Mouse (Mus musculus) embryonic facial prominence, embryonic 14.5 days (tissue): ENCODE results near the gene Pphln1. TPM values are rescaled to one million over a fixed set of nuclear protein-coding genes. Genes with fewer than 3 reads are reported as not detected.

Source experiments
- ATAC-seq: fragments of 200-750 bp; cut with Nextera tagmentation; 2 replicates; pipeline ENCODE4 v1.8.0; 2017; ENCODE audit warnings: low read depth, moderate number of reproducible peaks, moderate TSS enrichment
- DNase-seq: peaks from one replicate; pipeline ENCODE4 v3.0.0-alpha.2; 2015; ENCODE audit warnings: low spot score
- H3K27ac ChIP-seq: fragments of 300-500 bp; sonication (generic); replicated peaks from 2 replicates; pipeline ENCODE4 v1.5.1; 2014; ENCODE audit warnings: low read depth, mild to moderate bottlenecking, low read length, moderate library complexity
- H3K27me3 ChIP-seq: fragments of 300-500 bp; sonication (generic); replicated peaks from 2 replicates; pipeline ENCODE4 v1.6.1; 2014; ENCODE audit warnings: low read length; ENCODE audit not compliant: control insufficient read depth, insufficient read depth
- H3K36me3 ChIP-seq: fragments of 300-500 bp; sonication (generic); 2 replicates; pipeline ENCODE4 v1.6.1; 2014; ENCODE audit warnings: low read length, mixed read lengths; ENCODE audit not compliant: control insufficient read depth, insufficient read depth
- H3K4me1 ChIP-seq: fragments of 300-500 bp; sonication (generic); 2 replicates; pipeline ENCODE4 v1.6.1; 2014; ENCODE audit warnings: antibody characterized with exemption, low read length; ENCODE audit not compliant: control insufficient read depth, insufficient read depth
- H3K4me2 ChIP-seq: fragments of 300-500 bp; sonication (generic); 2 replicates; pipeline ENCODE4 v1.6.1; 2014; ENCODE audit warnings: low read depth, mild to moderate bottlenecking, low read length, moderate library complexity, mixed read lengths
- H3K4me3 ChIP-seq: fragments of 300-500 bp; sonication (generic); 2 replicates; pipeline ENCODE4 v1.5.1; 2014; ENCODE audit warnings: low read depth, mild to moderate bottlenecking, low read length
- H3K9ac ChIP-seq: fragments of 300-500 bp; sonication (generic); 2 replicates; pipeline ENCODE4 v1.6.1; 2014; ENCODE audit warnings: low read depth, mild to moderate bottlenecking, low read length, moderate library complexity, mixed read lengths
- H3K9me3 ChIP-seq: fragments of 300-500 bp; sonication (generic); 2 replicates; pipeline ENCODE4 v1.6.1; 2016; ENCODE audit warnings: low read length; ENCODE audit not compliant: control insufficient read depth
- WGBS: fragments of 180-500 bp; shearing (Covaris S2); extraction: QIAGEN DNeasy Blood & Tissue Kit; methylation state at CpG from one replicate; pipeline ENCODE4 v1.1.7; 2014; 5-methylcytosine and 5-hydroxymethylcytosine counted together
- polyA plus RNA-seq: library from polyadenylated mRNA; unstranded; fragments of >200 nt; fragmentation: Nextera tagmentation; extraction: Ambion mirVana; gene quantifications from 2 replicates; pipeline ENCODE4 v1.2.1, GENCODE M21; 2014

The Pphln1 gene
- polyA plus RNA-seq, 1 experiment from 2014 or later: 21.6 TPM

DNA sequence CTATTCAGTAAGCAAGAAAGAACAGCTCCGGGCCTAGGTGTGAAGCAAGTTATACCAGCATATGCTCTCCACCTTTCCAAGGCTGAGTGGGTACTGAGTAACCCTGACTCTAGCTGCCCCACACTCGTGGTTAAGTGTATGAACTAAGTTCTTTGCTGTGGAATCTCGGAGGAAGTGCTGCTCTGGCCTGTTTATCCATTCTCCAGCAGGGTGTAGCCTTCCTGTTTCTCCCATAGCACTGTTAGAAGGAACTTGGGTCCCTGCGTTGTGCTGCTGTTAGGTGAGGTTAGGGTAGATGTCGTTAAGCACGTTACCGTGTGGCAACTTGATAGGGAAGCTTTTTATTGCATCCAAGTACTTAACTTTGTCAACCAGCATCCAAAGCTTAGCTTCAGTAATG lies 96.5 kb downstream of the Pphln1 start:
- ATAC-seq (no peak), DNase-seq (no peak)
- Histone ChIP-seq H3K4me3 (no peak overlapping the region), H3K36me3 (peaks cover 36% of the 10 kb centered on the region), H3K9ac (no peak overlapping the region), H3K4me1 (no peaks in the 10 kb centered on the region), H3K9me3 (no peaks in the 10 kb centered on the region), H3K27ac (no peak overlapping the region), H3K27me3 (no peaks in the 10 kb centered on the region), H3K4me2 (no peak overlapping the region)
- WGBS: 87% methylated on average over 7 of the region's 7 CpGs

GRCm38 (mm10) chr15:93499866-93500265 lies 101.7 kb downstream of the Pphln1 start:
- Histone ChIP-seq H3K9me3 (no peaks in the 10 kb centered on the region), H3K27ac (no peak overlapping the region), H3K4me2 (no peak overlapping the region), H3K36me3 (peaks cover 74% of the 10 kb centered on the region), H3K27me3 (no peaks in the 10 kb centered on the region), H3K9ac (no peak overlapping the region), H3K4me3 (no peak overlapping the region), H3K4me1 (no peaks in the 10 kb centered on the region)
- 88% methylated on average over 9 of the region's 9 CpGs for WGBS
- no peak for ATAC-seq
- no peak for DNase-seq

DNA sequence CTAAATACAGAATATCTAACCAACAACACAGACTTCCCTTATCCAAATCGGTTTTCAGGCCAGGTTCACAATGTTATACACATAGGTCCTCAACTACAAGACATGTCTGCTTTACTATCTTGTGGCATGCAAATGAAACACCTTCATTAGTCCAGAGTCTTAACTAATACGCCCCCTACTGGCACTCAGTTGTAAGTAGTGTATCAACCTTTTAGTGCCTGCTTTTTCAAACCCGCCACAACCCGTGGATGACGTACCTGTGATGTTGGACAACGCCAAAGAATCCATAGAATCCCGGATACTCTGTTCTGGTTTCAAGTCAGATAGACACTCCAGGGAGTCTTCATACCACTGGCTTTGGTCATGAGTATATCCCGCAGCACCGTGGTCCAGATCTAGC lies 104.6 kb downstream of the Pphln1 start:
- peaks cover 95% of the 10 kb centered on the region for H3K36me3 ChIP-seq
- ATAC-seq: no peak
- no peak overlapping the region for H3K4me3 ChIP-seq
- no peak overlapping the region for H3K27ac ChIP-seq
- no peaks in the 10 kb centered on the region for H3K27me3 ChIP-seq
- DNase-seq: no peak
- no peaks in the 10 kb centered on the region for H3K4me1 ChIP-seq
- no peaks in the 10 kb centered on the region for H3K9me3 ChIP-seq
- 92% methylated on average over 9 of the region's 9 CpGs for WGBS
- H3K4me2 ChIP-seq: no peak overlapping the region
- H3K9ac ChIP-seq: no peak overlapping the region

GRCm38 (mm10) chr15:93503201-93503745 lies 105.1 kb downstream of the Pphln1 start:
- H3K4me3 ChIP-seq: no peak overlapping the region
- ATAC-seq: no peak
- no peak for DNase-seq
- WGBS: 95% methylated on average over 35 of the region's 35 CpGs
- no peak overlapping the region for H3K9ac ChIP-seq
- peaks cover 95% of the 10 kb centered on the region for H3K36me3 ChIP-seq
- H3K27ac ChIP-seq: no peak overlapping the region
- H3K4me2 ChIP-seq: no peak overlapping the region
- H3K4me1 ChIP-seq: no peaks in the 10 kb centered on the region
- H3K27me3 ChIP-seq: no peaks in the 10 kb centered on the region
- H3K9me3 ChIP-seq: no peaks in the 10 kb centered on the region

- Histone ChIP-seq H3K4me2 (no peak overlapping the region), H3K4me3 (no peak overlapping the region), H3K4me1 (no peaks in the 10 kb centered on the region), H3K27ac (no peak overlapping the region), H3K9ac (no peak overlapping the region), H3K27me3 (no peaks in the 10 kb centered on the region), H3K36me3 (peaks cover 91% of the 10 kb centered on the region), H3K9me3 (no peaks in the 10 kb centered on the region)
- DNase-seq (no peak), ATAC-seq (no peak)
- 92% methylated on average over 17 of the region's 17 CpGs for WGBS
These were observed 106.7 kb downstream of the Pphln1 start for GRCm38 (mm10) chr15:93504808-93505207.

DNA sequence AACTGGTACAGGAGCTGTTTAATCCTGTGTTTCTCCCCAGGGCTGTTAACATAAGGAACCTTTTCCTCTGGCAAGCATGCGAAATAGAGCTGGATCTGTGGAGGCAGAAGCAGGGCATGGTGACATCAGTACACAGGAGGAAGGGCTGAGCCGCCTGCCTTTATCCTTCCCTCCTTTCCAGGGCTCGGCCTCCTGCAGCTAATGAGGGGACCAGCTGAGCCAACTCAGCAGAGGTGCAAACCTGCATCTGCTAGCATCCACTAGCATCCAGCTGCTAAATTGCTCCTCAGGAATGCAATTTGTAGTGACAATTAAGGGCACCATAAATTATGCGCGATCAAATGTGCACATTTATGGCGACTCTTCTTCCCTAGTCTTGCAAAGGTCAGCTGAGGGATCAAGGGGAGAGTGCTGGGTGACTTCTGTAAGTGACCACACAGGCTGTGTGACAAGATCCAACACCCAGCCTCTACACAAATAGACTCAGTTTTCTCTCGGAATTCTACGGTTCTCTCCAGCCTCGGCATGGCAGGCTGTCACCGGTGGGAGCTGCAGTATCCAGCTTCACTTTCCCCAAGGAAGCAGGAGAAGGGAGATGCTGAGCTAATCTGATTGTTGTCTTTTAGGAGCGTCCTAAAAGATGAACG lies 112.7 kb downstream of the Pphln1 start:
- WGBS: 36% methylated on average over 12 of the region's 12 CpGs
- H3K36me3 ChIP-seq: peaks cover 49% of the 10 kb centered on the region
- H3K4me1 ChIP-seq: peaks cover 15% of the 10 kb centered on the region; the same call in 1 of the 2 replicates
- H3K9ac ChIP-seq: no peak overlapping the region
- no peak overlapping the region for H3K4me2 ChIP-seq
- H3K27me3 ChIP-seq: no peaks in the 10 kb centered on the region
- H3K9me3 ChIP-seq: no peaks in the 10 kb centered on the region
- H3K27ac ChIP-seq: no peak overlapping the region
- peak; percentile 22; the same call in 1 of the 2 replicates for ATAC-seq
- no peak for DNase-seq
- H3K4me3 ChIP-seq: no peak overlapping the region

GRCm38 (mm10) chr15:93512437-93512836 lies 114.3 kb downstream of the Pphln1 start:
- H3K9me3 ChIP-seq: no peaks in the 10 kb centered on the region
- DNase-seq: no peak
- WGBS: 41% methylated on average over 9 of the region's 9 CpGs
- H3K4me2 ChIP-seq: no peak overlapping the region
- H3K36me3 ChIP-seq: peaks cover 37% of the 10 kb centered on the region
- H3K27ac ChIP-seq: no peak overlapping the region
- peaks cover 19% of the 10 kb centered on the region for H3K4me1 ChIP-seq
- H3K27me3 ChIP-seq: no peaks in the 10 kb centered on the region
- no peak overlapping the region for H3K4me3 ChIP-seq
- ATAC-seq: no peak
- H3K9ac ChIP-seq: no peak overlapping the region

DNA sequence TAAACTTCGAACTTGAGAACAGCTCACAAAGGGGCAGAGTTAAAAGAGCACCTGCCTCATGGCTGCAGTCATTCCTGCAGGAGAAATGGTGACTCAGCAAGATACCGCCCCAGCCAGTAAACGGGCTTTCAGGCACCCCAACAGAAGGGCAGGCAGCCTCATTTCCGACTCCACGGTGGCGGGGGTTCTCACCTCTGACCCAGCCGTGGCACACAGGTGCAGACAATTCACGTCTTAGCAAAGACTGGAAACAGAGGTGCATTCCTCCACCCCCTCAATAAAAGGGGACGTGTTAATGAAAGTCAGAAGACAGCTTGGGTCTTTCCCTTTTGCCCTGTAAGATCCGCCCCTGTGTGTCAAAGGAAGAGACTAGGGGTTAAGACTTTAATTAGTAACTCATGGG lies 115.8 kb downstream of the Pphln1 start:
- ATAC-seq (no peak), DNase-seq (no peak)
- Histone ChIP-seq H3K4me3 (no peak overlapping the region), H3K4me1 (peaks cover 28% of the 10 kb centered on the region), H3K9ac (no peak overlapping the region), H3K27ac (no peak overlapping the region), H3K4me2 (peak overlapping the region; percentile 34; the same call in 1 of the 2 replicates), H3K9me3 (no peaks in the 10 kb centered on the region), H3K36me3 (peaks cover 22% of the 10 kb centered on the region), H3K27me3 (no peaks in the 10 kb centered on the region)
- 9% methylated on average over 10 of the region's 10 CpGs for WGBS

DNA sequence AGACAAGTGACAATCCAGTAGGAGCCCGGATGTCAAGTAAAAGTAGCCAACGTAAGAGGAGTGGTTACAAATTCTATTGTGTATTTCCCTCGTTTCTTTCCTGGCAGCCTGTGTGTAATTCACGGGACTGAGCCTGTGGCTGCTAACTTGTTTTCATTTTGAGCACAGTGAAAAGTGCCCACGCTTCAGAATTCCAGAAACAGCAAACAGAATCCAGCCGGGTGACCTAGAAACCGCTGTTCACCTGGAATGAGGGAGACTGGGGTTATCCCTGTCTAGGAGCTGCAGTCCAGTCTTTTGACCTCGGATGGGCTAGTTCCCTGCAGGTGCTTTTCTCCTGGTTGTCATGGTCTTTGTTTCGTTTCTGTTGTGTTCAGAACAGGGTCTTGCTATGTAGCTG lies 117.2 kb downstream of the Pphln1 start:
- Histone ChIP-seq H3K27me3 (no peaks in the 10 kb centered on the region), H3K36me3 (peaks cover 14% of the 10 kb centered on the region), H3K4me2 (no peak overlapping the region), H3K9me3 (no peaks in the 10 kb centered on the region), H3K9ac (no peak overlapping the region), H3K4me3 (no peak overlapping the region), H3K27ac (no peak overlapping the region), H3K4me1 (peaks cover 37% of the 10 kb centered on the region)
- DNase-seq (no peak), ATAC-seq (no peak)
- 66% methylated on average over 9 of the region's 9 CpGs for WGBS
